ENCODE assay signal across 17 mouse cellular contexts in genomic region chr8:128650331-128650855, GRCm38 (mm10). TPM values are rescaled to one million over a fixed set of nuclear protein-coding genes. Genes with fewer than 3 reads are reported as not detected.
A peak's percentile ranks its signal among the peaks of the same experiment; 100 is the strongest.
DNase-seq lines count a peak whose midpoint lies in the region; ATAC-seq and TF ChIP-seq lines count a peak whose summit lies in the region.
"Had no signal": no experiment of that assay in that cellular context is flagged by ENCODE, and none has a peak within 500 bp of the region (broad histone marks: within the 10 kb centered on the region; RNA-seq: fewer than 3 reads in every experiment).

No protein-coding gene starts in this region.

- no peak overlapping the region for H3K4me3 ChIP-seq in hindbrain, embryonic 13.5 days
- no peak overlapping the region for H3K4me3 ChIP-seq in hindbrain, embryonic 11.5 days (ENCODE audit: low read depth, low read length)
- no peak overlapping the region for H3K4me3 ChIP-seq in embryonic facial prominence, embryonic 15.5 days (replicated peaks)
- H3K4me3 ChIP-seq in myocyte = no peak overlapping the region
- H3K4me3 ChIP-seq: limb, embryonic 15.5 days; megakaryocyte, embryonic 14.5 days; stomach, embryonic 15.5 days had no signal

- no peaks in the 10 kb centered on the region for H3K36me3 ChIP-seq in hindbrain, embryonic 13.5 days
- no peaks in the 10 kb centered on the region for H3K36me3 ChIP-seq in hindbrain, embryonic 11.5 days (ENCODE audit: control insufficient read depth, insufficient read depth, low read length)
- no peaks in the 10 kb centered on the region for H3K36me3 ChIP-seq in embryonic facial prominence, embryonic 15.5 days
- no peaks in the 10 kb centered on the region for H3K36me3 ChIP-seq in myocyte (ENCODE audit: control insufficient read depth, insufficient read depth)
- H3K36me3 ChIP-seq: limb, embryonic 15.5 days; stomach, embryonic 15.5 days had no signal

- H3K27me3 ChIP-seq in hindbrain, embryonic 13.5 days = no peaks in the 10 kb centered on the region
- no peaks in the 10 kb centered on the region for H3K27me3 ChIP-seq in hindbrain, embryonic 11.5 days (ENCODE audit: control insufficient read depth, insufficient read depth, low read length)
- H3K27me3 ChIP-seq in embryonic facial prominence, embryonic 15.5 days = no peaks in the 10 kb centered on the region
- no peaks in the 10 kb centered on the region for H3K27me3 ChIP-seq in myocyte (ENCODE audit: control insufficient read depth, insufficient read depth, insufficient read length)
- H3K27me3 ChIP-seq: limb, embryonic 15.5 days; megakaryocyte, embryonic 14.5 days; stomach, embryonic 15.5 days had no signal

- H3K4me2 ChIP-seq in hindbrain, embryonic 13.5 days = no peak overlapping the region
- H3K4me2 ChIP-seq in hindbrain, embryonic 11.5 days (replicated peaks; ENCODE audit: low read depth, low read length) = no peak overlapping the region
- no peak overlapping the region for H3K4me2 ChIP-seq in embryonic facial prominence, embryonic 15.5 days (replicated peaks)
- peak overlapping the region; percentile 42 for H3K4me2 ChIP-seq in myocyte (ENCODE audit: low read depth)
- H3K4me2 ChIP-seq: hindbrain, embryonic 14.5 days; limb, embryonic 15.5 days; stomach, embryonic 15.5 days had no signal

- peak; percentile 32 for DNase-seq in gastrocnemius, adult 18-20 months (ENCODE audit: low spot score)
- no peak for DNase-seq in gastrocnemius, postnatal 14 days
- no peak for DNase-seq in hindbrain, embryonic 11.5 days (ENCODE audit: low spot score)
- DNase-seq in layer of hippocampus, adult 18-20 months (ENCODE audit: low spot score in 2 of 2) = no peak
- DNase-seq in adrenal gland, postnatal 25 days = no peak
- DNase-seq: cerebellum, adult 18-20 months; kidney, postnatal 14 days; lung, adult 2 months had no signal

- no peak for ATAC-seq in hindbrain, embryonic 13.5 days (ENCODE audit: low FRiP score)
- no peak for ATAC-seq in hindbrain, embryonic 11.5 days (ENCODE audit: low FRiP score)
- ATAC-seq in embryonic facial prominence, embryonic 15.5 days (ENCODE audit: insufficient number of reproducible peaks, low FRiP score, low TSS enrichment, low read depth) = peak; percentile 9; the same call in 1 of the 2 replicates
- ATAC-seq: forebrain, embryonic 14.5 days; intestine, postnatal 0 days had no signal

- TF ChIP-seq POLR2A in myocyte (IDR thresholded peaks at IDR 0.05; ENCODE audit: insufficient read length, low read depth) = no peak

- H3ac ChIP-seq in myocyte (ENCODE audit: control insufficient read depth, insufficient read length) = no peak overlapping the region

- WGBS in hindbrain, embryonic 13.5 days = 92% methylated on average over 2 of the region's 2 CpGs
- 91% methylated on average over 2 of the region's 2 CpGs for WGBS in hindbrain, embryonic 11.5 days
- 65% methylated on average over 2 of the region's 2 CpGs for WGBS in embryonic facial prominence, embryonic 15.5 days

- intact Hi-C loops in gastrocnemius, postnatal 14 days (cut with DNase I; ENCODE audit: low total_unique reads) = loop anchor here (10.0 kb wide), 1 partner anchor 54 kb away; no protein-coding TSS in a partner anchor

- no peaks in the 10 kb centered on the region for H3K9me3 ChIP-seq in hindbrain, embryonic 13.5 days
- no peaks in the 10 kb centered on the region for H3K9me3 ChIP-seq in hindbrain, embryonic 11.5 days (ENCODE audit: control insufficient read depth, low read length)
- H3K9me3 ChIP-seq in embryonic facial prominence, embryonic 15.5 days (replicated peaks) = no peaks in the 10 kb centered on the region
- H3K9me3 ChIP-seq: limb, embryonic 15.5 days; megakaryocyte, embryonic 14.5 days; stomach, embryonic 15.5 days had no signal

- no peaks in the 10 kb centered on the region for H3K79me2 ChIP-seq in myocyte (ENCODE audit: control insufficient read depth, insufficient read depth)

- H3K4me1 ChIP-seq in hindbrain, embryonic 13.5 days (replicated peaks) = peaks cover 10% of the 10 kb centered on the region
- H3K4me1 ChIP-seq in hindbrain, embryonic 11.5 days (replicated peaks; ENCODE audit: control insufficient read depth, insufficient read depth, low read length) = no peaks in the 10 kb centered on the region
- peaks cover 18% of the 10 kb centered on the region for H3K4me1 ChIP-seq in embryonic facial prominence, embryonic 15.5 days

- no peak overlapping the region for H3K27ac ChIP-seq in hindbrain, embryonic 13.5 days
- no peak overlapping the region for H3K27ac ChIP-seq in hindbrain, embryonic 11.5 days (ENCODE audit: low read depth, low read length)
- H3K27ac ChIP-seq in embryonic facial prominence, embryonic 15.5 days (replicated peaks) = no peak overlapping the region
- H3K27ac ChIP-seq: hindbrain, embryonic 14.5 days; limb, embryonic 15.5 days; stomach, embryonic 15.5 days had no signal

- H3K9ac ChIP-seq in hindbrain, embryonic 13.5 days = 0 out of 2 replicates have a peak overlapping the region, but pooled peaks have one; percentile 13
- no peak overlapping the region for H3K9ac ChIP-seq in hindbrain, embryonic 11.5 days (ENCODE audit: low read depth, low read length)
- no peak overlapping the region for H3K9ac ChIP-seq in embryonic facial prominence, embryonic 15.5 days
- H3K9ac ChIP-seq: hindbrain, embryonic 14.5 days; limb, embryonic 15.5 days; stomach, embryonic 15.5 days had no signal

TF ChIP-seq in myocyte, 11 proteins besides CTCF, POLR2A, EP300 and RAD21:
- TF ChIP-seq MYOG (IDR thresholded peaks at IDR 0.05; ENCODE audit: control insufficient read depth in 1 of 3, insufficient read depth in 1 of 3, insufficient read length in 2 of 3, low read depth in 2 of 3) = peak in 1 of 3 experiments; percentile 32
- no peak for TF ChIP-seq MYOD1 (IDR thresholded peaks at IDR 0.05; ENCODE audit: control insufficient read depth in 1 of 3, insufficient read length in 2 of 3, low read depth in 2 of 3)

RNA-seq across cellular contexts. Expression of gene Itgb1, which starts 35.1 kb away (rescaled TPM):
- total RNA-seq in gastrocnemius, adult 18-20 months (2021) = 100 to 1,000 TPM; 147 to 171 TPM
- 100 to 1,000 TPM; 251 to 274 TPM for total RNA-seq in gastrocnemius, postnatal 14 days (2021)
- polyA plus RNA-seq in hindbrain, embryonic 13.5 days (2015; fragmentation: Nextera tagmentation; extraction: Ambion mirVana) = 95.7 and 101 TPM in 2 replicates
- 164 and 192 TPM in 2 replicates for polyA plus RNA-seq in hindbrain, embryonic 11.5 days (2014; fragmentation: Nextera tagmentation; extraction: Ambion mirVana)
- polyA plus RNA-seq in embryonic facial prominence, embryonic 15.5 days (2015; fragmentation: Nextera tagmentation; extraction: Ambion mirVana) = 259 and 261 TPM in 2 replicates
- polyA plus RNA-seq in myocyte (2012; fragmentation: generic; extraction: Trizol) = 232 TPM
- total RNA-seq in layer of hippocampus, adult 18-20 months (2021) = 10 to 100 TPM; 33.6 to 34.3 TPM
- 286 and 300 TPM in 2 replicates for total RNA-seq in adrenal gland, postnatal 25 days (2021)
